Mouse (Mus musculus): Measurements from ENCODE around the gene Kcne4.
"Not testable (repeated sequence)": the region's sequence is repeated elsewhere in the genome, so short reads cannot be mapped to it uniquely, and the experiment has no call there.

Gene Kcne4

GRCm38 (mm10) chr1:78816639-78817038 is at the start of gene Kcne4:
Kcne4 (plus strand) TSS chr1:78816758.
- DNase-seq (ENCODE audit: low read depth, low spot score): no peak

- no peak for DNase-seq (ENCODE audit: low read depth, low spot score)
Measured at GRCm38 (mm10) chr1:78781899-78782298, 34.7 kb upstream of the Kcne4 start.

- DNase-seq (ENCODE audit: low read depth, low spot score): not testable (repeated sequence)
Measured at GRCm38 (mm10) chr1:78784936-78785335, 31.6 kb upstream of the Kcne4 start.

GRCm38 (mm10) chr1:78789744-78790143 is 26.8 kb upstream of the Kcne4 start:
- no peak for DNase-seq (ENCODE audit: low read depth, low spot score)

GRCm38 (mm10) chr1:78807428-78807827 is 9.1 kb upstream of the Kcne4 start:
- no peak for DNase-seq (ENCODE audit: low read depth, low spot score)

GRCm38 (mm10) chr1:78809819-78810218 is 6.7 kb upstream of the Kcne4 start:
- no peak for DNase-seq (ENCODE audit: low read depth, low spot score)

- no peak for DNase-seq (ENCODE audit: low read depth, low spot score)
Measured at GRCm38 (mm10) chr1:78810904-78811303, 5.7 kb upstream of the Kcne4 start.

- no peak for DNase-seq (ENCODE audit: low read depth, low spot score)
Measured at GRCm38 (mm10) chr1:78811975-78812490, 4.5 kb upstream of the Kcne4 start.

GRCm38 (mm10) chr1:78817756-78818155 is 1.2 kb downstream of the Kcne4 start:
- no peak for DNase-seq (ENCODE audit: low read depth, low spot score)

GRCm38 (mm10) chr1:78818630-78819526 is 2.3 kb downstream of the Kcne4 start:
- DNase-seq (ENCODE audit: low read depth, low spot score): no peak

- no peak for DNase-seq (ENCODE audit: low read depth, low spot score)
Measured at GRCm38 (mm10) chr1:78819592-78819991, 3.0 kb downstream of the Kcne4 start.

- DNase-seq (ENCODE audit: low read depth, low spot score): no peak
Measured at GRCm38 (mm10) chr1:78820176-78820575, 3.6 kb downstream of the Kcne4 start.

- no peak for DNase-seq (ENCODE audit: low read depth, low spot score)
Measured at GRCm38 (mm10) chr1:78821111-78821510, 4.6 kb downstream of the Kcne4 start.

- DNase-seq (ENCODE audit: low read depth, low spot score): no peak
Measured at GRCm38 (mm10) chr1:78821733-78822430, 5.3 kb downstream of the Kcne4 start.

- DNase-seq (ENCODE audit: low read depth, low spot score): no peak
Measured at GRCm38 (mm10) chr1:78825246-78825645, 8.7 kb downstream of the Kcne4 start.

GRCm38 (mm10) chr1:78838468-78838867 is 21.9 kb downstream of the Kcne4 start:
- DNase-seq (ENCODE audit: low read depth, low spot score): no peak

- DNase-seq (ENCODE audit: low read depth, low spot score): no peak
Measured at GRCm38 (mm10) chr1:78840769-78841168, 24.2 kb downstream of the Kcne4 start.

GRCm38 (mm10) chr1:78845661-78846060 is 29.1 kb downstream of the Kcne4 start:
- DNase-seq (ENCODE audit: low read depth, low spot score): no peak

GRCm38 (mm10) chr1:78846471-78846870 is 29.9 kb downstream of the Kcne4 start:
- no peak for DNase-seq (ENCODE audit: low read depth, low spot score)

- DNase-seq (ENCODE audit: low read depth, low spot score): no peak
Measured at GRCm38 (mm10) chr1:78852408-78853093, 36.0 kb downstream of the Kcne4 start.

GRCm38 (mm10) chr1:78853094-78853445 is 36.5 kb downstream of the Kcne4 start:
- no peak for DNase-seq (ENCODE audit: low read depth, low spot score)

- no peak for DNase-seq (ENCODE audit: low read depth, low spot score)
Measured at GRCm38 (mm10) chr1:78854306-78854705, 37.7 kb downstream of the Kcne4 start.
